Mouse (Mus musculus) gastrocnemius, adult 2 months (tissue): ENCODE data around the gene Spert. TPM values are rescaled to one million over a fixed set of nuclear protein-coding genes. Genes with fewer than 3 reads are reported as not detected.

ENCODE experiments used
- DNase-seq: peaks from one replicate; pipeline ENCODE4 v3.0.0; 2022
- H3K27ac ChIP-seq: fragments of 200-600 bp; 2 replicates; pipeline ENCODE4 v1.8.1; 2022; ENCODE audit warnings: mild to moderate bottlenecking
- H3K4me3 ChIP-seq: fragments of 200-600 bp; 2 replicates; pipeline ENCODE4 v1.8.1; 2022; ENCODE audit warnings: mild to moderate bottlenecking, moderate library complexity
- CTCF ChIP-seq: fragments of 200-600 bp; IDR thresholded peaks from 2 replicates; pipeline ENCODE4 v1.8.1; 2022; ENCODE audit warnings: antibody characterized with exemption, mild to moderate bottlenecking, moderate library complexity
- intact Hi-C: fragments of 180-260 bp; cut with DNase I; formaldehyde crosslinking; loops from one replicate; pipeline ENCODE4 v1.15.1; 2025
- long read RNA-seq, 2 experiments: library from polyadenylated mRNA; stranded (forward); transcript quantifications; one replicate each; pipeline ENCODE4 v2.0.0; 2021
- total RNA-seq, 2 experiments: library from RNA; stranded (reverse); gene quantifications; 2 replicates each; pipeline ENCODE4 v1.2.3; 2021

Gene Spert
- total RNA-seq: not detected
- long read RNA-seq, experiment 1: 0 reads
- long read RNA-seq, experiment 2: 0 reads

DNA sequence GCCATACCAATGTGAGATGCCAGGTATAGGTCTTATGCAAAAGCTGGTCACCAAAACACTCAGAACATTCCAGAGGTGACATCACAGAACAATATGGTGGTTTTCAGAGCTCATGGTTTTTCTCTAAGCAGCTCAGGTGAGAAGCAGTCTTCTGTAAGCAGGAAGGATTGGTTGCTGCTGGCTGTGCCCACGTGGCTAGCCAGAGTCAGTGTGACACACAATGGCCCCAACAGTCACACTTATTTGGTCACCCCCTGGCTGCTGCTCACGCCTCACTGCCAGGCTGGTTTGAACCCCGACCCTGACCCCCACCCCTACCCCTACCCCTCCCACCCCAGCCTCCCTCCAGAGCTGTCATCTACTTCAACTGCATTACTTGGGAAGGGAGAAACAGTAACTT lies at the start of gene Spert:
Spert (minus strand) TSS at position 139 of the 400 bp plus-strand sequence.
- intact Hi-C loops: no loop called here

GRCm38 (mm10) chr14:75642080-75642479 lies 49.2 kb upstream of the Spert start, which contains the start of gene Erich6b:
Erich6b (plus strand) TSS chr14:75642259.
- intact Hi-C loops: no loop called here
- no peak for DNase-seq
- no peak within 1 kb of the TSS for H3K27ac ChIP-seq
- no peak within 1 kb of the TSS for H3K4me3 ChIP-seq
- no peak for TF ChIP-seq CTCF

More for the DNA sequence above, at the start of gene Spert:
- no peak for DNase-seq
- TF ChIP-seq CTCF: no peak
- no peak within 1 kb of the TSS for H3K4me3 ChIP-seq
- H3K27ac ChIP-seq: no peak within 1 kb of the TSS

GRCm38 (mm10) chr14:75641369-75641768 lies 48.5 kb upstream of the Spert start:
- no peak for TF ChIP-seq CTCF
- intact Hi-C loops: no loop called here
- no peak overlapping the region for H3K4me3 ChIP-seq
- DNase-seq: no peak
- H3K27ac ChIP-seq: no peak overlapping the region

GRCm38 (mm10) chr14:75640846-75641245 lies 47.9 kb upstream of the Spert start:
- peak; percentile 38; the same call in 1 of the 2 replicates for TF ChIP-seq CTCF
- DNase-seq: no peak
- Histone ChIP-seq H3K4me3 (no peak overlapping the region), H3K27ac (no peak overlapping the region)
- intact Hi-C loops: no loop called here

GRCm38 (mm10) chr14:75637641-75638040 lies 44.7 kb upstream of the Spert start:
- no peak overlapping the region for H3K4me3 ChIP-seq

DNA sequence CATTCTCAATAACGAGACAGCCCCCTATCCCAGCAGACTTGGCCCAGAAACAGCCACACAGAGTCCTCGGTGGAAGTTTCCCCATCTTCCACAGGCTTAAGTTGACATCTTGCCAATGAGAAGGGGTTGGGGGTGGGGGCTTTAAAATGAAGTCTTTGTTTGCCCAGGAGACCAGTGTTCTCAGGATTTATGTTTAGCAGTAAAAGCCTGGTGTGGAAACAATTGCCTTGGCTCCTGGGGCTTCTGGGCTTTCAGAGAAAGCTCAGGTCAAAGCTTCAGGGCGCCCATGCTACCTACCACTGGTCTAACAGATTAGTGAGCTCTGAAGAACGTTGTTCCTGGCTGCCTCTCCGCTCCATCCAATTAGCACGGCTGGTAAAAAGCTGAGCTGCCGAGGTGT lies 43.2 kb upstream of the Spert start:
- TF ChIP-seq CTCF: no peak
- Histone ChIP-seq H3K4me3 (no peak overlapping the region), H3K27ac (no peak overlapping the region)
- DNase-seq: no peak
- intact Hi-C loops: no loop called here

More at GRCm38 (mm10) chr14:75637641-75638040, 44.7 kb upstream of the Spert start:
- DNase-seq: no peak
- no peak overlapping the region for H3K27ac ChIP-seq
- intact Hi-C loops: no loop called here
- no peak for TF ChIP-seq CTCF

DNA sequence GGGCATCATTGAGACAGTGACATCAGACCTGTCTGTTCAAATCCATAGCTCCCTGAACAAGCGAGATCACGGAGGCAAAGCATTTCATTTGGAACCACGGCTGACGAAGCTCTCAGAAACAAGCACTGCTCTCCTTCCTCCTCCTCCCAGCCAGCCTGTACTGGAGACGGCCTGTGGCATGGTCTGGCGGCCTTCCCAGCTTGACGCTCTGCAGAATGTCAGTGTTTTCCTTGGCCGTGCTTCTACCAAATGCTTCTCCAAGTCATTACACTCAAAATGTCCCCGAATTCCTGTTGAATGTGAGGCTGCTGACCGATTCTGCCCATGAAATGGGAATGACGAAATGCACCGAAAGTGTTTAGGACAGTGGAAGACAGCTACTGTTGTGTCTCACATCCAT lies 42.4 kb upstream of the Spert start:
- Histone ChIP-seq H3K27ac (no peak overlapping the region), H3K4me3 (no peak overlapping the region)
- intact Hi-C loops: no loop called here
- no peak for DNase-seq
- TF ChIP-seq CTCF: no peak

DNA sequence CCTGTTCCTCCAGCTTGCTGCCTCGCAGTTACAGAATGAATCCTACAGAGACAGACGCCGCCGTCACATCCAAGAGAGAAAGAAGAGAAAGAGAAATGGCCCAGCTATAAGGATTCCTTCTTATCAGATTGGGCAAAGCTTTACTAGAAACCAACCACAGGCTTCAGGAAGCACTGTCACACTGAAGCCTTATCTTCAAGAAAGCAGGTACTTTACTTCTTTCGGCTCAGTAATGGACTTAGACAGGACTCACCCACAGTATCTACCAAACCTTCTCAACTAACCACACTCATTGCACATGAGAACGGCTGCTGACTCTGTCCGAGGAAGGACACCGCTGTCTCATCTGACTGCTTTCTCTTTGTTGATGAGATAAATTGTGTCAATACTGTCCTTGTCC lies 36.0 kb upstream of the Spert start:
- H3K4me3 ChIP-seq: no peak overlapping the region
- TF ChIP-seq CTCF: no peak
- no peak overlapping the region for H3K27ac ChIP-seq
- DNase-seq: no peak
- intact Hi-C loops: no loop called here

DNA sequence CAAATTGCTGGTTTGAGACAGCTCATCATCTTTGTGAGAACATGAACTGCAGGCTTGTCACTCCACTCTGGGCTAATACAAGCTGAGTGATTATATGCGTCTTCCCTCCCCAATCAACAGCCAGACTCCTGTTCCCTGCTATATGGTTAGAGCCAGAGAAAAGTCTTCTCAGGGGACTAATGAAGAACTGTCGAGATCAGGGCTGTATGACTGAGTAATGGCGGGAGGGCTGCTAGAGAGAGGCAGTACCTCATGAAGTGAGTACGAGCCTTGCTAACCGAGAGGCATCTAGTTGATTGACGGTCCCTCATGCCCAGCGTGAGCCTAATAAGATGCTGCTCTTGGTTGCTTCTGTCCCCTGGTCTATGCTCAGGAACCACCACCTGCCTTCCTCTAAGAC lies 30.1 kb upstream of the Spert start:
- no peak for DNase-seq
- no peak for TF ChIP-seq CTCF
- H3K27ac ChIP-seq: no peak overlapping the region
- H3K4me3 ChIP-seq: no peak overlapping the region
- intact Hi-C loops: no loop called here

- intact Hi-C loops: no loop called here
- no peak overlapping the region for H3K4me3 ChIP-seq
- no peak for TF ChIP-seq CTCF
- no peak for DNase-seq
- no peak overlapping the region for H3K27ac ChIP-seq
These were observed 23.5 kb upstream of the Spert start for GRCm38 (mm10) chr14:75616375-75616774.

- intact Hi-C loops: no loop called here
- Histone ChIP-seq H3K4me3 (no peak overlapping the region), H3K27ac (no peak overlapping the region)
- TF ChIP-seq CTCF: no peak
- DNase-seq: no peak
These were observed 16.3 kb upstream of the Spert start for GRCm38 (mm10) chr14:75609176-75609575.

DNA sequence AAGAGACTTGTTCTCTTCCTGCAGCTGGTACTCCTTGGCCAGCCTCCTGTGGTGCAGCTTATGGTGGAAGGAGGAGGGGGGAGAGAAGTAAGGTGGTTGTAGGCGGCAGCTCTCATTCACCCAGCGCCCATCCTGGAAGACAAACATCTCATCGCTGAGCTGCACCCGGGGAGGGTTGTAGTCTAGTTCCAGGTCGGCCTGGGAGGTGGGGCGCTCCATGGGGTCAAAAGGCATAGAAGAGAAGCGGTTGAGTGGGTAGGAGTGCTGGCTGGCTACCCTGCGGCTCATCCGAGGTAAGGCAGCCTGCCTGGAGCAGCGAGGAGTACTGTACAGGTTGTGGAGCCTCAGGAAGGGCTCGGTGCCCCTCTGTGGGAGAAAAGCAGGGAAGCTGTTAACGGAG lies 9.0 kb downstream of the Spert start:
- intact Hi-C loops: no loop called here
- DNase-seq: no peak

DNA sequence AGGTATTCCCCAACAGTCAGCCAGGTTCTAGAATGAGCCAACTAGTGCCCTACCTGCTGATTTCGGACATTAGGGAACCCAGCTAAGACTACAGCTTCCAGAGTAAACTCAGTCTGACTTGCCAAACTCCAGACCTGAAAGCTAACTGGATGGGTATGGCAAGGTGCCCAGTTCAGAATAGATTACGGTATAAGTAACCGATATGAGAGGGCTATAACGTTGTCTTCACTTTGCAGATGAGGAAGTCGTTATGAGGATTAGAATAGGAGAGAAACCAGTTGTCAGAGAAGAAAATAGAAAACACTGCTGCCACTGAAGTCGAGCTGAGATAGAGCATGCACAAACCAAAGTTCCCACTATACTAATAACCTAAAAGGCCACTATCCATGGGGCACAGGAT lies 13.9 kb downstream of the Spert start:
- no peak for DNase-seq
- Histone ChIP-seq H3K4me3 (no peak overlapping the region), H3K27ac (no peak overlapping the region)
- TF ChIP-seq CTCF: no peak
- intact Hi-C loops: no loop called here

More for the DNA sequence above, 9.0 kb downstream of the Spert start:
- H3K4me3 ChIP-seq: no peak overlapping the region
- TF ChIP-seq CTCF: no peak
- no peak overlapping the region for H3K27ac ChIP-seq

- TF ChIP-seq CTCF: no peak
- Histone ChIP-seq H3K4me3 (no peak overlapping the region), H3K27ac (no peak overlapping the region)
- no peak for DNase-seq
- intact Hi-C loops: no loop called here
These were observed 26.6 kb downstream of the Spert start for GRCm38 (mm10) chr14:75566303-75566702.

GRCm38 (mm10) chr14:75565534-75566140 lies 27.3 kb downstream of the Spert start:
- intact Hi-C loops: no loop called here
- DNase-seq: peak; percentile 24
- TF ChIP-seq CTCF: no peak

More at GRCm38 (mm10) chr14:75565534-75566140, 27.3 kb downstream of the Spert start:
- H3K27ac ChIP-seq: no peak overlapping the region
- H3K4me3 ChIP-seq: no peak overlapping the region
